Mouse (Mus musculus) MEL (cell line): Measurements from ENCODE around the gene Cldn10. TPM values are rescaled to one million over a fixed set of nuclear protein-coding genes. Genes with fewer than 3 reads are reported as not detected.

Experiments used
- polyA plus RNA-seq, 2 experiments: library from polyadenylated mRNA; stranded (reverse) in 1 of 2; unstranded in 1 of 2; fragments of >175 nt in 1 of 2; fragments of >200 nt in 1 of 2; gene quantifications; 2 replicates each; pipeline versions ENCODE4 v1.2.1 to v1.2.4; 2012; ENCODE audit warnings: low replicate concordance in 2 of 2, low read depth in 1 of 2; ENCODE audit not compliant: insufficient read length in 2 of 2, insufficient read depth in 1 of 2, missing spikeins in 1 of 2
- total RNA-seq: library from RNA; depleted of rRNA; stranded (reverse); fragments of 300-350 nt; gene quantifications from 2 replicates; pipeline ENCODE4 v1.2.3, GENCODE M21; 2012; rRNA removed

Gene Cldn10
- total and polyA plus RNA-seq, 3 experiments = 0.17 TPM; not detected in 2

Other genes with a start within 250 kb of the Cldn10 start
- 6.7 and 7.1 TPM in 2 replicates for gene Abcc4, start 81.7 kb upstream of the Cldn10 start, total RNA-seq
- 1 to 10 TPM in 1 of 2 experiments, not detected in 1; 8.4 TPM for gene Abcc4, start 81.7 kb upstream of the Cldn10 start, polyA plus RNA-seq
- gene Dzip1, start 137.6 kb downstream of the Cldn10 start, total RNA-seq = 0.29 and 0.35 TPM in 2 replicates
- 1 to 10 TPM in 1 of 2 experiments, not detected in 1; 1.8 TPM for gene Dzip1, start 137.6 kb downstream of the Cldn10 start, polyA plus RNA-seq
- gene Dnajc3, start 150.1 kb downstream of the Cldn10 start, total RNA-seq = 14.3 and 18.5 TPM in 2 replicates
- gene Dnajc3, start 150.1 kb downstream of the Cldn10 start, polyA plus RNA-seq = 10 to 100 TPM in 1 of 2 experiments, not detected in 1; 12.7 TPM